Mouse (Mus musculus) testis, adult 2 months (tissue): ENCODE results near the gene Clic1. TPM values are rescaled to one million over a fixed set of nuclear protein-coding genes. Genes with fewer than 3 reads are reported as not detected.
A peak's percentile ranks its signal among the peaks of the same experiment; 100 is the strongest.

Source experiments
- H3K27ac ChIP-seq: fragments of 200-500 bp; 2 replicates; pipeline ENCODE4 v1.5.1; 2012; ENCODE audit warnings: low read depth, low read length; ENCODE audit not compliant: control insufficient read depth, insufficient read depth
- H3K27me3 ChIP-seq: fragments of 200-500 bp; 2 replicates; pipeline ENCODE4 v1.6.1; 2012; ENCODE audit warnings: mild to moderate bottlenecking, low read length, moderate library complexity; ENCODE audit not compliant: control insufficient read depth, insufficient read depth
- H3K36me3 ChIP-seq: fragments of 200-500 bp; 2 replicates; pipeline ENCODE4 v1.6.1; 2012; ENCODE audit warnings: mild to moderate bottlenecking, low read length; ENCODE audit not compliant: control insufficient read depth, insufficient read depth
- H3K4me1 ChIP-seq: fragments of 200-500 bp; 2 replicates; pipeline ENCODE4 v1.6.1; 2012; ENCODE audit warnings: low read length; ENCODE audit not compliant: control insufficient read depth, insufficient read depth
- H3K4me3 ChIP-seq: fragments of 200-500 bp; 2 replicates; pipeline ENCODE4 v1.5.1; 2012; ENCODE audit warnings: low read depth, mild to moderate bottlenecking, low read length, moderate library complexity, mixed read lengths; ENCODE audit not compliant: control insufficient read depth
- CTCF ChIP-seq: fragments of 200-500 bp; IDR thresholded peaks from 2 replicates; pipeline ENCODE4 v1.5.1; 2012; ENCODE audit warnings: low read depth, mild to moderate bottlenecking, inconsistent platforms, low read length, moderate library complexity; ENCODE audit not compliant: control insufficient read depth, insufficient read depth, insufficient replicate concordance
- POLR2A ChIP-seq: fragments of 200-500 bp; IDR thresholded peaks from 2 replicates; pipeline ENCODE4 v1.6.1; 2012; ENCODE audit warnings: low read depth, mild to moderate bottlenecking, inconsistent platforms, low read length, moderate library complexity; ENCODE audit not compliant: control insufficient read depth
- polyA plus RNA-seq: library from polyadenylated mRNA; depleted of rRNA; stranded (reverse); fragments of >200 nt; gene quantifications from 2 replicates; pipeline ENCODE4 v1.2.3, GENCODE M21; 2012

Clic1 gene
- polyA plus RNA-seq, 1 experiment, result 24.1 TPM

GRCm38 (mm10) chr17:35070556-35071229, 20.9 kb downstream of the Clic1 start:
- H3K4me1 ChIP-seq, result peaks cover 2% of the 10 kb centered on the region
- H3K27ac ChIP-seq, result no peak overlapping the region
- peaks cover 3% of the 10 kb centered on the region; the same call in 1 of the 2 replicates for H3K27me3 ChIP-seq
- H3K4me3 ChIP-seq, result no peak overlapping the region
- TF ChIP-seq POLR2A, result no peak
- no peaks in the 10 kb centered on the region for H3K36me3 ChIP-seq

DNA sequence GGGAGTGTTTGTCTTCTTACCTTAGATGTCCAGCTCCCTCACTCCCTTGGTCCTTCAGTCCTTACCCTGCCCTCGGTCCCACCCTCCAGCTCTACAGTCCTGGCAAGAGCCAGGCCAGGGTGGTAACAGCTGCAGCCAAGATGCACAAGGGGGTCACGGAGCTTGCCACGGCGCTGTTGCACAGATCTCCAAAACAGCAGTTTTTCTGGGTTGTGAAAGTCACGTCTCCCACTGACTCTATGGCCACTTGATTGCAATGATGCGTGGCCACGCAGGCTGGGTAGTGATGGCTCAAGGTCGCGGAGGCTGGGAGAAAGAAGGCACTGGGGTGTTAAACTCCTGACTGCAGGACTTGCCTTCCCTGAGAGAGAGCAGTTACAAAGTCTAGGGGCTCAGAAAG, 21.7 kb downstream of the Clic1 start:
- H3K36me3 ChIP-seq, result no peaks in the 10 kb centered on the region
- TF ChIP-seq CTCF, result no peak
- TF ChIP-seq POLR2A, result no peak

GRCm38 (mm10) chr17:35074097-35074496, 24.3 kb downstream of the Clic1 start:
- H3K27me3 ChIP-seq, result no peaks in the 10 kb centered on the region
- peaks cover 2% of the 10 kb centered on the region for H3K4me1 ChIP-seq
- H3K4me3 ChIP-seq, result no peak overlapping the region
- no peaks in the 10 kb centered on the region for H3K36me3 ChIP-seq
- TF ChIP-seq CTCF (no peak), POLR2A (no peak)
- H3K27ac ChIP-seq, result no peak overlapping the region

More for the DNA sequence above, 21.7 kb downstream of the Clic1 start:
- Histone ChIP-seq H3K27ac (no peak overlapping the region), H3K4me1 (peaks cover 2% of the 10 kb centered on the region), H3K4me3 (no peak overlapping the region), H3K27me3 (no peaks in the 10 kb centered on the region)

DNA sequence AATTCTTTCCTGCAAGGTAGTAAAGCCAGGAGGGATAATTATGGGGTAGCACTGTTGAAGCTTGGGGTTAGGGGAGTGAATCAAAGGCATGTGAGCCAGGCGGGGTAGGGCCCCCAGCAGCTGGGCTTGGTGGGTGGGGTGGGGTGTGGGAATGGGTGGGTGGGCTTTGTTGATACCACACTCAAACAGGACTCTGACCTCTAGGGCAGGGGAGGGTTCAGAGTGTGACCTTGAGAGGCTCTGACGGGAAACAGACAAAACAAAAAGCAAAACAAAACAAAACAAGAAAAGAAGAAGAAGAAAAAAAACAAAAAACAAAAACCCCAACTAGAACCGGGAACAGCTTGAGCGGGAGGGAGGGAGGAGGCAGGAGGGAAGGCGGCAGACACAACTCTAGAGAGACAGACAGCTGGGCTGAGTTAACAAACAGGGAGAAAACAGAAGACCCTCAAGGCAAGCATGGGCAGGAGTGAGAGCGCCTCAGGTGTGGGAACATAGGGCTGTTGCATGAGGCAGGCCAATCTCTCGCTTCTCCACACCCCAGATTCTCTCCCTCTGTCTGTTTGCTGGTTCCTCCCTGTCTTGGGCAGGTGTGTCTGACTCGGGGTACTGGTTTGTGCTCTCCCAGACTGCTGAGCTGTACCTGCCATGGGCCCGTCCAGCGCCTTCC, 26.9 kb downstream of the Clic1 start, which contains the start of gene Ly6g6e:
Ly6g6e (plus strand) TSS at position 396 of the 670 bp plus-strand sequence.
- no peak within 1 kb of the TSS for H3K4me3 ChIP-seq
- TF ChIP-seq CTCF (no peak), POLR2A (no peak)

DNA sequence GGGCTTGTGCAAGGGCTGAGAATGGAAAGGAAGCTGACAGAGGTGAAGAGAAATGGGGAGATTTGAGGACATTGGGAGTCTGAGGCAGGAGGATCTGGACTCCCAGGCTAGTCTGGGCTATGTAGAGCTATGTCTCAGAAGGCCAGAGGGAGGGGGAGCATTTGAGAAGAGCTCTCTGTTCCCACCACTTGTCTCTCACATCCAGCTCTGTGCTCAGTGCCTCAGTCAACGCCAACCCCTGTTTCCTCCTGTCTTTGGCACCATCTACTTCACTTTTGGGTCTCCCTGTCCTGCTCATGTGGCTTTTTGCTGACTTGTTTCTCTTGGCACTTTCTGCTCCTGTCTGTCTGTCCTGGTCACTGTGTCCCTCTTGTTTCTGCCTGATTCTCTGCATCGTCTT, 27.5 kb downstream of the Clic1 start:
- no peak overlapping the region for H3K27ac ChIP-seq
- no peak for TF ChIP-seq CTCF
- no peak for TF ChIP-seq POLR2A
- H3K4me1 ChIP-seq, result peaks cover 4% of the 10 kb centered on the region
- no peaks in the 10 kb centered on the region for H3K36me3 ChIP-seq
- H3K27me3 ChIP-seq, result no peaks in the 10 kb centered on the region
- H3K4me3 ChIP-seq, result no peak overlapping the region

More for the DNA sequence above, 26.9 kb downstream of the Clic1 start, which contains the start of gene Ly6g6e:
- Histone ChIP-seq H3K4me1 (peaks cover 4% of the 10 kb centered on the region), H3K27ac (peak within 1 kb of the TSS; percentile 44), H3K27me3 (no peaks in the 10 kb centered on the region), H3K36me3 (no peaks in the 10 kb centered on the region)

DNA sequence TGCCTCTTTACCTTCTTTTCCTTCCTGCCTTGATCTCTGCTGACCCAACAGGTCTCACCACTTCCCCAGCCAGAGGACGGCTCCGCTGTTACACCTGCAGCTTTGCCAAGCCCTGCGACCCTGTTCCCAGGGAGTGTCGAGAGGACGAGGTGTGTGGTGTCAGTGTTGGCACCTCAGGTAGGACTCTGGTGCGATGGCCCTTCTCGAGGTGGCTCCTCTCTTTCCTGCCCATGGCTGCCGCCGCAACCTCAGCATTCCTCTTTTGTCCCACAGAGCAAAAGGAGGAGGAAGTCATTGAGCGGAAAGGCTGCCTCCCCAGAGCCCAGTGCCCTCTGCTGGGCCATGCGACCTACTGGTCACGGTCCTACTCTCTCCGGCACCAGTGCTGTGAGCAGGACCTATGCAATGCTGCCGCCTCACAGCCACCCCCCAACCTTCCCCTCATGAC, 28.0 kb downstream of the Clic1 start, which contains the start of gene Ly6g6d:
Ly6g6d (minus strand) TSS at position 280 of the 448 bp plus-strand sequence.
- no peaks in the 10 kb centered on the region for H3K27me3 ChIP-seq
- H3K4me1 ChIP-seq, result peaks cover 4% of the 10 kb centered on the region
- H3K4me3 ChIP-seq, result no peak within 1 kb of the TSS
- peak within 1 kb of the TSS; percentile 44 for H3K27ac ChIP-seq
- H3K36me3 ChIP-seq, result no peaks in the 10 kb centered on the region
- TF ChIP-seq CTCF (peak; percentile 43; the same call in 1 of the 2 replicates), POLR2A (no peak)

GRCm38 (mm10) chr17:35079778-35080177, 30.0 kb downstream of the Clic1 start:
- TF ChIP-seq CTCF (no peak), POLR2A (no peak)
- H3K4me3 ChIP-seq, result no peak overlapping the region
- H3K27ac ChIP-seq, result no peak overlapping the region
- H3K27me3 ChIP-seq, result no peaks in the 10 kb centered on the region
- peaks cover 2% of the 10 kb centered on the region for H3K4me1 ChIP-seq
- H3K36me3 ChIP-seq, result no peaks in the 10 kb centered on the region
